Mouse (Mus musculus) thymus, postnatal 36 days (tissue): ENCODE measurements around the gene Olfr1248.
"Not testable (repeated sequence)": the region's sequence is repeated elsewhere in the genome, so short reads cannot be mapped to it uniquely, and the experiment has no call there.

Experiments used
- DNase-seq, 2 experiments: peaks; one replicate each; pipeline ENCODE4 v3.0.0; 2022; ENCODE audit warnings: mixed read lengths in 2 of 2

The Olfr1248 gene

DNA sequence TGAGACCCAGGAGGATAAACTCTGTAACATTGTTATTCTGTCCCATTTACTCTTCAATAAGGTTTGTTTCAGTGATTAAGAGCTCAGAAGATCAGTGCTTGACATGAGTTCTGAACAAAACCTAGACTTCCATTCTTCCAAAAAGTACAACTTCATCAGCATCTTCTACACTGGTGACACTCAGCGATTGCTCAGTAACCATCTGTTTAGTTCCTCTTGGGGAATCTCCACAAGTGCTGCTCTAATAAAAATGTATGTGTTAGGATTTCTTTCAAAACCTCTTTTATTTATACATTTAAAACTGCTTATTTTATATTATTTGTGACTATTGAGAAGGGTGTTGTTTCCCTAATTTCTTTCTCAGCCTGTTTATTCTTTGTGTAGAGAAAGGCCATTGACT, at the start of gene Olfr1248:
Olfr1248 (minus strand) TSS at position 101 of the 400 bp plus-strand sequence.
- not testable (repeated sequence) for DNase-seq

DNA sequence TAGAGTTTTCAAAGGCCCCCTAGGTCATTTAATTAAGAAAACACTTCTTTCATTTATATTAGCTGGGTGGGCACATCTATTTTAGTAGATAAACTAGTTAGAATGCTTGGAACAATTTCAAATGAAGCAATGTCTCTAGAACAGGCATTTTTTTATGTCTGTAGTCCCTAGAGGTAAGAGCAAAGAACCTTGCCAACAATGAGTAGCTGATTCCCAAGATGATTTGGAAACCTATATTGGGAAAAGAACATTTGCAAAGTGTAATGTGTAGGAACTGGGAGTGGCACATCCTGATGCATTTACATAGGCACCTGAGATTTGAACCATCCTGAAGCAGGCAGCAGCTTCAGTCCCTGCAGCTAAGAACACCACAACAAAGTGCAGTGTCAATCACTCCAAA, 43.3 kb upstream of the Olfr1248 start, which contains the start of gene Olfr1250:
Olfr1250 (minus strand) TSS at position 101 of the 400 bp plus-strand sequence.
- no peak for DNase-seq

DNA sequence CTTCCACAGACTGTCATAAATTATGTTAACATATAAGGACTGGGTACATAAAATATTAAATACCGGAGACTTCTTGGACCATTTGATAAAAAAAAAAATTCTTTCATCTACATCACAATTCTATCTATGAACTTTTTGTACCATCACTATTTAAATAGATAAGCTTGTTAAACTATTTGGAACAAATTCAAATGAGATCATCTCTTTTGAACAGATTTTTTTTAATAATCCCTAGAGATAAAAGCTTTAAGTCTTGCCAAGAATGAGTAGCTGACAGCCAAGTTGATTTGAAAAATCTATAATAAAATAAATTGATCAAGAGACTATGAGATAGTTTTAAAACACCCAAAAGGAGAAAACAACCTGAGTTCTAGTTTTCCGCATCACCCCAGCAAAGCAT, 16.8 kb upstream of the Olfr1248 start, which contains the start of gene Olfr1249:
Olfr1249 (minus strand) TSS at position 101 of the 400 bp plus-strand sequence.
- no peak for DNase-seq

DNA sequence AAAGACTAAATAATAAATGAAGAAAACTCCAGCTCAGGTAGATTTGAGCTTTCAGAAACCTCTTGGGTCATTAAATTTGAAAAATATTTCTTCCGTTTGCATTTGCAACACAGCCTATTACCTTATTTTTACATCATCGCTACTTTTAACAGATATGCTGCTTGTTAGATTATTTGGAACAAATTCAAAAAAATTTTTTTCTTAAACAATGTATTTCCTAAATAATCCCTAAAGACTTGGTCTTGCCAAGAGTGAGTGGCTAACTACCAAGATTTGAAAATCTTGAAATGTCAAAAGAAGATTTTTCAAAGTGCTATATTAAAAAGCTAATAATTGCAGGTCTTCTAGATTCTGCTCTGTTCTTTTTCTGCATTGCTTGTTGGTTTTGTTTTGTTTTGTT, 4.0 kb downstream of the Olfr1248 start, which contains the start of gene Olfr1247:
Olfr1247 (minus strand) TSS at position 101 of the 400 bp plus-strand sequence.
- DNase-seq, result no peak

DNA sequence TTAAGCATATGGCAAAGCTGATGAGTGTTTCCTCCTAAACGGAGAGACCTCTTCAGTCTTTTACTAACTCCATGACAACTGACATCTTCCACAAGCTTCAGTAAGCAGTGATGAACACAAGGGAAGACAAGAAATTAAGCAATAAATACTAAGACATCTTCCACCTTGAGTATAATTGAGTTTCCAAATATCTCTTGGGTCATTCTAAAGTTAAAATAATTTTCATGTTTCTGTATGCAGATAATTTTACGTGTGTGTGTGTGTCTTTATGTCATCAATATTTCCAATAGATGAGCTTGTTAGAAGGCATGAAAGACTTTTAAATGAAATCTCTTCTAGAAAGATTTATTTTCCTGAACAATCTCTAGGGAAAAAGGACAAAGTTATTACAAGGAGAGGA, 25.0 kb downstream of the Olfr1248 start, which contains the start of gene Olfr1246:
Olfr1246 (minus strand) TSS at position 101 of the 400 bp plus-strand sequence.
- DNase-seq, result no peak

DNA sequence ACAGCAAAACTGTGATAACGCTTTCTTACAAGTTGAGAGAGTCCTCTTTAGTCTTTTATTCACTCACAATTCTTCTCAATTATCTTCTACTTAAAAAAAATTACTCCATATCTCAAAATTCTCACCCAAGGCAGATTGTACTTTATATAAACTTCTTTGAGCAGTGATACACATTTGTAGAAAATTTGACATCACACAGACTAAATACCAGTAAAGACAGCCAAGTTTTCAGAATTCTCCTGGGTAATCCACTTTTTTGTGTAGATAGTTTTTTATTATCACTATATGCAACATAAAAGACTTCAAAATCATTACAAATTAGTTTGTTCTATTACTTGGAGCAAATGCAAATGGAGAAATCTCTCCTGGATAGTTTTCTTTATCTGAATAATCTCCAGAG, 39.7 kb downstream of the Olfr1248 start, which contains the start of gene Olfr1245:
Olfr1245 (minus strand) TSS at position 101 of the 400 bp plus-strand sequence.
- DNase-seq, result no peak
